Mouse (Mus musculus): Measurements from ENCODE around the gene Mymx. TPM values are rescaled to one million over a fixed set of nuclear protein-coding genes. Genes with fewer than 3 reads are reported as not detected.

The Mymx gene
- polyA plus RNA-seq, 1 experiment: 5.8 TPM

DNA sequence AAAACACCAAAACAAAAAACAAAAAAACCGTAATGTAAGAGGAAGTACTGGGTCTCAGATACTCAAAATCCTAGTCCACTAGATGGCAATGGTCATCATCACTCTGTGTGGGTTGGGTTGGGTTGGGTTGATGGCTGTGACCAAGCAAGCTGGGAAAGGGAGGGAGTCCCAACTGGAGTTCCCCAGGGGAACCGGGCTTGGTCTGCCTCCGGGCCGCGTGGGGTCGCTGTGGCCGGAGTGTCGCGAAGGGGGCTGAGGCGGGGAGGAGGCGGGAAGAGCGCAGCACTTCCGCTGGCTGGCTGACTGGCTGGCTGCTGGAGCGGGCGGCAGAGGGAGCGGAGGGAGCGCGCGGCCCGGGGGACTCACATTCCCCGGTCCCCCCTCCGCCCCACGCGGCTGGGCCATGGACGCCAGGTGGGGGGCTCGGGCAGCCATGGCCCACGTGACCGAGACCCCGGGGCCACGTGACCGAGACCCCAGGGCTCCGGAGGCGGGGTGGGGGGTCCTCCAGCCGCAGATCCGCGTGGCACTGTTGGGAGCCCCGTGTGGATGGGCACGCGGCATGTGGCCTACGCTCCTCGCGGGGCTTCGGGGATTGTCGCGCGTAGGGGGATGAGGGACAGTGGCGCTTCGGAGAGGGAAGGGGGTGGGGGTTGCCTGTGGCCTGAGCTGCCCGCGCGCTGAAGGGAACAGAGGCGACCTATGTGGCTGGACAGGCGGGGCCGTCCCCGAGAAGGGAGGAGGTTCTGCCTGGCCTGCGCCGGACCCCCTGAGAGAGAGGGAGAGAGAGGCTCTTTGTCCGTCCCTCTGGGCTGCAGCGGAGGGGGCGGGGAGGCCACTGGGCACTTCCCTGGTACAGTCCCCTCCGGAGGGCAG lies 38.0 kb downstream of the Mymx start, which contains the start of gene Slc35b2:
Gene Slc35b2, plus strand, starts transcription at position 220 of the 876 bp plus-strand sequence.
- WGBS: under 1% methylated on average over 61 of the region's 61 CpGs
- peak; percentile 79 for TF ChIP-seq CTCF (IDR thresholded peaks at IDR 0.05; ENCODE audit: extremely low read depth, insufficient read length, insufficient replicate concordance, low read depth, low read length)
- TF ChIP-seq POLR2A (IDR thresholded peaks at IDR 0.05; ENCODE audit: low read depth, low read length): peak; percentile 52
- peak within 1 kb of the TSS; percentile 11 for H3K27ac ChIP-seq (ENCODE audit: insufficient read depth, low read depth, low read length)
- H3K4me3 ChIP-seq (ENCODE audit: low read depth, low read length): peak within 1 kb of the TSS; percentile 89
- H3K27me3 ChIP-seq (ENCODE audit: control insufficient read depth, insufficient read depth, low read length): no peaks in the 10 kb centered on the region
- H3K36me3 ChIP-seq (ENCODE audit: control insufficient read depth, insufficient read depth, low read length): peaks cover 27% of the 10 kb centered on the region
- H3K4me1 ChIP-seq (ENCODE audit: control insufficient read depth, insufficient read depth, insufficient read length, low read length): peaks cover 7% of the 10 kb centered on the region; the same call in 1 of the 2 replicates

DNA sequence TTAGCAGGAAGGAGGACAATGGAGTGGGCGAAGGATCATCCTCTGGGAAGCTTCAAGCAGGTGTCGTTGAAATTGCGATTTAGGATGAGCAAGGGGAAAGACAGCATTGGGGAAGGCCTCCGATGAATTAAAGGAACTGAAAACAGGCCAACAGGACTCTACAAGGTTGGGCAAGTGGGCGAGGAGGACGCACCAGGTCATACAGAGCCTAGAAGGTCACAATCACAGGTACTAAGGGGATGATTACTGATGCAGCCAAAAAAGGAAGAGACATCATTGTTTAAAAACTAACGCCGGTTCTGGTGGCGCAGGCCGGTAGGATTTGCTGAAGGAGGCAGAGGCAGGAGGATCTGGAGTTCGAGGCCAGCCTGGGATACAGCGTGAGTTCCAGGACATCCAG lies 38.7 kb downstream of the Mymx start:
- Histone ChIP-seq H3K27me3 (ENCODE audit: control insufficient read depth, insufficient read depth, low read length) (no peaks in the 10 kb centered on the region), H3K4me1 (ENCODE audit: control insufficient read depth, insufficient read depth, insufficient read length, low read length) (peaks cover 10% of the 10 kb centered on the region), H3K36me3 (ENCODE audit: control insufficient read depth, insufficient read depth, low read length) (peaks cover 21% of the 10 kb centered on the region), H3K27ac (ENCODE audit: insufficient read depth, low read depth, low read length) (no peak overlapping the region; the same call in 1 of the 2 replicates), H3K4me3 (ENCODE audit: low read depth, low read length) (no peak overlapping the region)
- no peak for TF ChIP-seq POLR2A (IDR thresholded peaks at IDR 0.05; ENCODE audit: low read depth, low read length)
- no peak for TF ChIP-seq CTCF (IDR thresholded peaks at IDR 0.05; ENCODE audit: extremely low read depth, insufficient read length, insufficient replicate concordance, low read depth, low read length)
- whole genome bisulfite sequencing: 72% methylated on average over 12 of the region's 12 CpGs

DNA sequence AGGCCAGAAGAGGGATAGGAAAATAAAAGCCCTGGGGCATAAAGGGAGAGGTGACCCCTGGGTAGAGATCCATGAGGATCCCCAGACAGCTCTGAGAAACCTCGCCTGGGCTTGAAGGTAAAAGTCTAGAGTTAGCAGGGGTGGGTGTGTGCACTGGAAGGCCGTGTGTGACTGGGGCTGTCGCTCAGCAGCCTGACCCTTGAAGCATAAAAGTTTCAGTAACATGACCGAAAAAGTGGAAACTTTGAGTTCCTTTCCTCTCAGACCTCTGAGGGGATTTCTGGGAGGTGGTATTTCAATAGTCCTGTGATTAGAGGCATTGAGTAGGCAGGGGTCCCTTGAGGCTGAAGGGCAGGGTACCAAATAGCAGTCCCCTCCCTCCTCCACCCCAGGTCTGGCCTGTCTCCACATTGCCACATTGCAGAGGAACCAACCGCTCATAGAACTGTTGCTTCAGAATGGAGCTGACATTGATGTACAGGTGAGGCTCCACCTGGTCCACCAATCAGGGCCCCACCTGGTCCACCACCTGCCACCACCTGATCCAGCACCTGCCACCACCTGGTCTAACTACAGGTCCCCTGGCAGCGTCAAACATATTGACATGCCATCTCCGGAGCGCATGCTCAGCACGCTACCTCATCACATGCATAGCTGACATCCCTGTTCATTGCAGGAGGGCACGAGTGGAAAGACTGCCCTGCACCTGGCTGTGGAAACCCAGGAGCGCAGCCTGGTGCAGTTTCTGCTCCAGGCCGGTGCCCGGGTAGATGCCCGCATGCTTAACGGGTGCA lies 42.0 kb downstream of the Mymx start:
- TF ChIP-seq POLR2A (IDR thresholded peaks at IDR 0.05; ENCODE audit: low read depth, low read length) (no peak), CTCF (IDR thresholded peaks at IDR 0.05; ENCODE audit: extremely low read depth, insufficient read length, insufficient replicate concordance, low read depth, low read length) (no peak)
- Histone ChIP-seq H3K4me3 (ENCODE audit: low read depth, low read length) (no peak overlapping the region), H3K27me3 (ENCODE audit: control insufficient read depth, insufficient read depth, low read length) (no peaks in the 10 kb centered on the region), H3K27ac (ENCODE audit: insufficient read depth, low read depth, low read length) (no peak overlapping the region), H3K36me3 (ENCODE audit: control insufficient read depth, insufficient read depth, low read length) (no peaks in the 10 kb centered on the region), H3K4me1 (ENCODE audit: control insufficient read depth, insufficient read depth, insufficient read length, low read length) (peaks cover 10% of the 10 kb centered on the region)
- WGBS: 79% methylated on average over 15 of the region's 15 CpGs

GRCm38 (mm10) chr17:45557998-45558862 lies 43.7 kb downstream of the Mymx start:
- TF ChIP-seq POLR2A (IDR thresholded peaks at IDR 0.05; ENCODE audit: low read depth, low read length) (no peak), CTCF (IDR thresholded peaks at IDR 0.05; ENCODE audit: extremely low read depth, insufficient read length, insufficient replicate concordance, low read depth, low read length) (no peak)
- Histone ChIP-seq H3K4me3 (ENCODE audit: low read depth, low read length) (peak overlapping the region; percentile 61), H3K36me3 (ENCODE audit: control insufficient read depth, insufficient read depth, low read length) (no peaks in the 10 kb centered on the region), H3K4me1 (ENCODE audit: control insufficient read depth, insufficient read depth, insufficient read length, low read length) (peaks cover 7% of the 10 kb centered on the region), H3K27ac (ENCODE audit: insufficient read depth, low read depth, low read length) (peak overlapping the region; percentile 21; the same call in 1 of the 2 replicates), H3K27me3 (ENCODE audit: control insufficient read depth, insufficient read depth, low read length) (no peaks in the 10 kb centered on the region; the same call in 1 of the 2 replicates)
- WGBS: 66% methylated on average over 16 of the region's 16 CpGs

DNA sequence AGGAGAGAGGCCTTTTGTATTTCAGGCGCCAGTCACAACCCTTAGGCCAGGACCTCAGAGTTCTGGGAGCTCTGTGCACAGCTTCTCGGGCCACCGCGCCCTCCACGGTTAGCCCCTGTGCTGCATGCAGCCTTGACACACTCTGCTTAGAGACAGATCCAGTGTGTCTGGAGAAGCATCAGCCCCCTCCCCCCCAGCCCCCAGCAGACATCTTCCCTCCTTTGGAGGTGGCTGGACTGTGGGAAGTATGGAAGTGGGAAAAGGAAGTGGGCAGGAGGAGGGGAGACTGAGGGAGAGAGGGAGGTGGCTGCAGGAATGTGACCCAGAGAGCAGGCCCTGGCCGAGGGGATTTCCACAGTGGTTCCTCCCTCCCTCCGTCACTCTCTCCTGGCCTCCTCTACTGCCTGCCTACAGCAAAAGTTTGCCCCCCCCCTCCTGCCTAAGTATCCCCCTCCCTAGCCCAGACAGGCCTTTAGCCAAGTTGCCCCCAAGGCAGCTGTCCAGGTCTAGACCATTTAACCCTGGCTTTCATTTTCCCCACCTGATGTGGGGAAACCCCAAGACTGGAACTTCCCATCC lies 44.6 kb downstream of the Mymx start:
- H3K4me1 ChIP-seq (ENCODE audit: control insufficient read depth, insufficient read depth, insufficient read length, low read length): peaks cover 7% of the 10 kb centered on the region
- H3K27ac ChIP-seq (ENCODE audit: insufficient read depth, low read depth, low read length): peak overlapping the region; percentile 61
- no peaks in the 10 kb centered on the region for H3K36me3 ChIP-seq (ENCODE audit: control insufficient read depth, insufficient read depth, low read length)
- 86% methylated on average over 7 of the region's 7 CpGs for WGBS
- no peak for TF ChIP-seq POLR2A (IDR thresholded peaks at IDR 0.05; ENCODE audit: low read depth, low read length)
- no peak for TF ChIP-seq CTCF (IDR thresholded peaks at IDR 0.05; ENCODE audit: extremely low read depth, insufficient read length, insufficient replicate concordance, low read depth, low read length)
- H3K4me3 ChIP-seq (ENCODE audit: low read depth, low read length): peak overlapping the region; percentile 61
- H3K27me3 ChIP-seq (ENCODE audit: control insufficient read depth, insufficient read depth, low read length): no peaks in the 10 kb centered on the region; the same call in 1 of the 2 replicates

Measured in small intestine, adult 2 months (tissue).